Mouse (Mus musculus): Measurements from ENCODE around the gene Cyp1a2. TPM values are rescaled to one million over a fixed set of nuclear protein-coding genes. Genes with fewer than 3 reads are reported as not detected.

Cyp1a2 gene
- polyA plus RNA-seq, 1 experiment from 2014 or later, result not detected

DNA sequence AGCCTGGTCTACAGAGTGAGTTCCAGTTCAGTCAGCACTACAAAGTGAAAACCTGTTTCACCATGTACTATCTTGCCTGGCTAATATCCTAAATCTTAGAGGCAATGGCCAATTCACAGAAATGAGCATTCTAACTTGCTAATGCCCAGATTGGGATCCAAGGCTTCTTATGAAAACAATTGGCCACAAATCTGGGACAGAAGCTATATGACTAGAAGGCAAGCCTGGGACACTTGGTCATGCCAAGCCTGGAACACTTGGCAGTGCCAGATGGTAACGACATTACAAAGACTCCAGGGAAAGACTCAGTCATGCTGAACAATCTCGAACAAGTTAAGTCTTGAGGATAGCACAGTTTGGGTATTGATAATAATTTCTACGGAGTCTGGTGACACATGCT, 23.0 kb upstream of the Cyp1a2 start:
- WGBS, result 83% methylated on average over 3 of the region's 3 CpGs
- Histone ChIP-seq H3K27me3 (replicated peaks) (no peaks in the 10 kb centered on the region), H3K36me3 (peaks cover 2% of the 10 kb centered on the region; the same call in 1 of the 2 replicates), H3K9ac (no peak overlapping the region), H3K27ac (replicated peaks) (no peak overlapping the region), H3K4me2 (no peak overlapping the region), H3K4me1 (peaks cover 16% of the 10 kb centered on the region), H3K9me3 (peaks cover 4% of the 10 kb centered on the region; the same call in 1 of the 2 replicates), H3K4me3 (no peak overlapping the region)
- ATAC-seq (ENCODE audit: extremely low read depth, insufficient number of reproducible peaks, low FRiP score, low TSS enrichment), result no peak

DNA sequence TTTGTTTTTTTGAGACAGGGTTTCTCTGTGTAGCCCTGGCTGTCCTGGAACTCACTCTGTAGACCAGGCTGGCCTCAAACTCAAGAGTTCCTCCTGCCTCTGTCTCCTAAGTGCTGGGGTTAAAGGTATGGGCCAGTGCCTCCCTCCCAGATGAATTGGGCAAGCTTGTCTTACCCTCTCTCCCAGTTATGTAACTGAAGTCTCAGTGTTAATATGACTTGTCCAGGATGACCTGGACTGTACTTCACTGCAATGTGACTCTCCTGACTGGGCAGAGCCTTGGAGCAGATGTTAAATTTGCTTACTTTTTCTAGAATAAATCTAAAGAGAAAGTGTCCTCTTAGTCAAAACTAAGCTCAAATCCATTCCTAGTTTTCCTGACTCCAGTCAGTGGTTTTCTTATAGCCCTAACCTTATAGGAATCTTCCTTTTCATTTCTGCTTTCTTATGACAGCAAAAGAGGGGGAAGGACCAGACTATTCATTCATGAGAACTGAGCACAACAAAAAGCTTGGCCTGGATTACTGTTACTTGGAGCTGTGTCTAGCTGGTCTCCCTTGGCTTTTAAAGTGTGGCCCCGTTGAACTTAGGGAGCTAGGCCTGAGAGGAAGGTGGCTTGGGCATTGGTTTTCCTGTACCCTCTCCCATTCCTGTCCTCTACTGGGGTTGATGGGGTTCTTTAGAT, 15.1 kb upstream of the Cyp1a2 start:
- WGBS, result 60% methylated on average over 1 of the region's 1 CpGs
- Histone ChIP-seq H3K27me3 (replicated peaks) (peaks cover 49% of the 10 kb centered on the region), H3K9me3 (no peaks in the 10 kb centered on the region)

DNA sequence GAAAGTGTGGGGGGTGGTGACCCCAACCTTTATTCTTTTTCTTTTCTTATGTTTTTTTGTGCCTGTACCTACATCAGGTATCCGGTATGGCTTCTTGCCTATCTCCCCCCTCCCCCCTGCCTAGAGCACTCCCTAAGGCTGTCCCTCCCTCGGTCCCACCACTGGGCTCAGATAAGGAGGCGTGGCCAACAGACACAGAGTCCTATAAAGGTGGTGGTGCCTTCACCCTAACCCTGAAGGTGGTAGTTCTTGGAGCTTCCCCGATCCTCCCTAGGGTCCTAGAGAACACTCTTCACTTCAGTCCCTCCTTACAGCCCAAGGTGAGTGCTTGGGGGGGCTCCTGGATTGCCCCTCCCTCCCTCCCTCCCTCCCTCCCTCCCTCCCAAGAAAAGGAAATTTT, 13.9 kb upstream of the Cyp1a2 start:
- Histone ChIP-seq H3K36me3 (no peaks in the 10 kb centered on the region), H3K27me3 (replicated peaks) (peaks cover 51% of the 10 kb centered on the region), H3K9ac (no peak overlapping the region), H3K27ac (replicated peaks) (no peak overlapping the region), H3K4me1 (peaks cover 15% of the 10 kb centered on the region), H3K4me2 (no peak overlapping the region), H3K9me3 (no peaks in the 10 kb centered on the region), H3K4me3 (no peak overlapping the region)
- WGBS, result 15% methylated on average over 4 of the region's 4 CpGs
- no peak for ATAC-seq (ENCODE audit: extremely low read depth, insufficient number of reproducible peaks, low FRiP score, low TSS enrichment)

More for the DNA sequence above, 15.1 kb upstream of the Cyp1a2 start:
- Histone ChIP-seq H3K27ac (replicated peaks) (no peak overlapping the region), H3K4me3 (no peak overlapping the region), H3K4me2 (no peak overlapping the region), H3K36me3 (no peaks in the 10 kb centered on the region), H3K4me1 (peaks cover 15% of the 10 kb centered on the region), H3K9ac (no peak overlapping the region)
- no peak for ATAC-seq (ENCODE audit: extremely low read depth, insufficient number of reproducible peaks, low FRiP score, low TSS enrichment)

DNA sequence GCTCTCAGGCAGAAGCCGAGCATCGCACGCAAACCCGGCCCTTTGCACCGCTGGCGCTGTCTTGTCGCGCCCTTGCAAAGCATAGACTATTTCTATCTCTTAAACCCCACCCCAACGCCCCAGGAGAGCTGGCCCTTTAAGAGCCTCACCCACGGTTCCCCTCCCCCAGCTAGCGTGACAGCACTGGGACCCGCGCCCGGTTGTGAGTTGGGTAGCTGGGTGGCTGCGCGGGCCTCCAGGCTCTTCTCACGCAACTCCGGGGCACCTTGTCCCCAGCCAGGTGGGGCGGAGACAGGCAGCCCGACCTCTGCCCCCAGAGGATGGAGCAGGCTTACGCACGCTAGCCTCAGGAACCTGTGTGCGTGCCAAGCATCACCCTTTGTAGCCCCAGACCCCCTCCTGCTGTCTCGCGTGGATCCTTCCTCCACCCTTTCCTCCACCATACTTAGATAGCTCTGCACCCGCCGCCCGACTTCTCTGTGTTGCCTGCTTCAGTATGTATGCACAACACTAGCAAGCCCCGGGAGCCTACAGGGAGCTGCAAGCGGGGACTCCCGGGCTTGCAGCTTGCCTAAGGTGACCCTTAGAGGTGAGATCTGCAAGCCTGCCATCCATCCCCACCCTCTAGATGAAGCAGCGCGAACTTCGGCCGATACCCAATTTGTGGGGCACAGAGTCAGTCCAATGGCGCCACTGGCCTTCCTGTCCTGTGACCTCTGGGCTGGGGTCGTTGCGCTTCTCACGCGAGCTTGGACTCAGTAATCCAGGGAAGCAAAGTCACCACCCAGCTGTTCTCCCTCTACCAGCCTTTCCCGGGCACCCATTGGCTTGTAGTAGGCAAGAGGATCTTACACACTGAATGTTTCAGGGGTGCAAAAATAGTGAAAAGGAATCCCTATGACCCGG, 13.1 kb upstream of the Cyp1a2 start:
- ATAC-seq (ENCODE audit: extremely low read depth, insufficient number of reproducible peaks, low FRiP score, low TSS enrichment), result peak; percentile 31; the same call in 1 of the 2 replicates

GRCm38 (mm10) chr9:57694108-57694507, 10.6 kb upstream of the Cyp1a2 start:
- H3K9ac ChIP-seq, result no peak overlapping the region
- no peaks in the 10 kb centered on the region for H3K36me3 ChIP-seq
- H3K4me3 ChIP-seq, result no peak overlapping the region
- no peaks in the 10 kb centered on the region for H3K9me3 ChIP-seq
- peaks cover 53% of the 10 kb centered on the region for H3K27me3 ChIP-seq (replicated peaks)
- H3K27ac ChIP-seq (replicated peaks), result no peak overlapping the region
- 69% methylated on average over 2 of the region's 2 CpGs for WGBS
- ATAC-seq (ENCODE audit: extremely low read depth, insufficient number of reproducible peaks, low FRiP score, low TSS enrichment), result no peak
- no peak overlapping the region for H3K4me2 ChIP-seq
- H3K4me1 ChIP-seq, result peaks cover 15% of the 10 kb centered on the region

More for the DNA sequence above, 13.1 kb upstream of the Cyp1a2 start:
- Histone ChIP-seq H3K36me3 (no peaks in the 10 kb centered on the region), H3K4me3 (peak overlapping the region; percentile 55), H3K4me2 (peak overlapping the region; percentile 90), H3K4me1 (peaks cover 15% of the 10 kb centered on the region), H3K9ac (peak overlapping the region; percentile 71), H3K27me3 (replicated peaks) (peaks cover 53% of the 10 kb centered on the region), H3K9me3 (no peaks in the 10 kb centered on the region), H3K27ac (replicated peaks) (no peak overlapping the region)
- WGBS, result 1% methylated on average over 42 of the region's 42 CpGs

DNA sequence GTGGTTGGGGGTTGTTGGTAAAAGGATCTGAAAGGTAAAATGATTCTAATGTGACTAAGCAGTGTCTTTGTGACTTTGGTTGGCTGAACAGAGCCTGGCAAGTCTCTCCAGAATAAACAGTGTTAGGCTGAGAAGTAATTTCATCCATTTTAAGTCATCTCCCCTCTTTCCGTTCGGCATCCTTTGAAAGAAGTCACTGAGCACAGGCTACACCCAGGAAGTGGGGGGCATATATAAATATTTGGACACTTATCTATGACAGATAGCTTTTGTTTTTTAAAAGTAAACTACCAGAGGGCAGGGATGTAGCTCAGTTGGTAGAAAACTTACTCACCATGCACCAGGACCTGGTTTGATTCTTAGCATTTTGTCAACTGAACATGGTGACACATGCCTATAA, 5.1 kb upstream of the Cyp1a2 start:
- H3K4me1 ChIP-seq, result no peaks in the 10 kb centered on the region
- H3K4me3 ChIP-seq, result no peak overlapping the region
- no peaks in the 10 kb centered on the region for H3K9me3 ChIP-seq
- 63% methylated on average over 2 of the region's 2 CpGs for WGBS
- no peaks in the 10 kb centered on the region for H3K36me3 ChIP-seq
- no peak overlapping the region for H3K9ac ChIP-seq
- H3K4me2 ChIP-seq, result no peak overlapping the region
- peaks cover 5% of the 10 kb centered on the region for H3K27me3 ChIP-seq (replicated peaks)
- no peak for ATAC-seq (ENCODE audit: extremely low read depth, insufficient number of reproducible peaks, low FRiP score, low TSS enrichment)
- no peak overlapping the region for H3K27ac ChIP-seq (replicated peaks)

- WGBS, result 45% methylated on average over 2 of the region's 2 CpGs
- H3K9me3 ChIP-seq, result no peaks in the 10 kb centered on the region
- H3K4me3 ChIP-seq, result no peak overlapping the region
- ATAC-seq (ENCODE audit: extremely low read depth, insufficient number of reproducible peaks, low FRiP score, low TSS enrichment), result no peak
- no peak overlapping the region for H3K4me2 ChIP-seq
- no peak overlapping the region for H3K9ac ChIP-seq
- no peaks in the 10 kb centered on the region for H3K36me3 ChIP-seq
- H3K27ac ChIP-seq (replicated peaks), result no peak overlapping the region
- H3K4me1 ChIP-seq, result no peaks in the 10 kb centered on the region
- peaks cover 5% of the 10 kb centered on the region for H3K27me3 ChIP-seq (replicated peaks)
Observed at GRCm38 (mm10) chr9:57688158-57688557, 4.7 kb upstream of the Cyp1a2 start.

DNA sequence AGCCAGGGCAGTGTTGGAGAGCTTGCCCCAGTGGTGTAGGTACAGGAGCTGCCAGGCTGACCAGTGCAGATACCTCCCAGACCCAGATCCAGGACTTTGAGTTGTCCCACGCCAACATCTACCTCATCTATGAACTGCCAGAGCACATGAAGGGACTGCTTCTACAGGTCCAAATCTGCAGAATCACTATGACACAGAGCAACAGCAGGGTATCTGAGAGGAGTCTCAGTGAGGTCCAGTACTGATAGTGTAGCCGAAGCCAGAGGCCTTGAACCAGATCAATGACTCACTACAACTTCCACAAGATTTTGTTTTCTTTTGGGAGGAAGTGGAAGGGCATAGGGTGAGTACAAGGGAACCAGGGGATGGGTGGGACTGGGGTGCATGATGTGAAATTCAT, 4.2 kb upstream of the Cyp1a2 start, which contains the start of gene Cyp1a1:
Gene Cyp1a1 (plus strand): TSS at position 178 of the 400 bp plus-strand sequence.
- H3K27ac ChIP-seq (replicated peaks), result no peak within 1 kb of the TSS
- H3K9me3 ChIP-seq, result no peaks in the 10 kb centered on the region
- H3K9ac ChIP-seq, result no peak within 1 kb of the TSS
- 66% methylated on average over 2 of the region's 2 CpGs for WGBS
- no peaks in the 10 kb centered on the region for H3K36me3 ChIP-seq
- H3K4me2 ChIP-seq, result no peak within 1 kb of the TSS
- no peak within 1 kb of the TSS for H3K4me3 ChIP-seq
- H3K4me1 ChIP-seq, result no peaks in the 10 kb centered on the region
- no peak for ATAC-seq (ENCODE audit: extremely low read depth, insufficient number of reproducible peaks, low FRiP score, low TSS enrichment)
- peaks cover 7% of the 10 kb centered on the region for H3K27me3 ChIP-seq (replicated peaks)

- Histone ChIP-seq H3K4me1 (no peaks in the 10 kb centered on the region), H3K9ac (no peak overlapping the region), H3K27me3 (replicated peaks) (peaks cover 10% of the 10 kb centered on the region; the same call in 1 of the 2 replicates), H3K9me3 (no peaks in the 10 kb centered on the region), H3K4me2 (no peak overlapping the region), H3K4me3 (no peak overlapping the region), H3K27ac (replicated peaks) (no peak overlapping the region), H3K36me3 (no peaks in the 10 kb centered on the region)
- 77% methylated on average over 5 of the region's 5 CpGs for WGBS
- ATAC-seq (ENCODE audit: extremely low read depth, insufficient number of reproducible peaks, low FRiP score, low TSS enrichment), result no peak
Observed at GRCm38 (mm10) chr9:57686011-57686410, 2.5 kb upstream of the Cyp1a2 start.

DNA sequence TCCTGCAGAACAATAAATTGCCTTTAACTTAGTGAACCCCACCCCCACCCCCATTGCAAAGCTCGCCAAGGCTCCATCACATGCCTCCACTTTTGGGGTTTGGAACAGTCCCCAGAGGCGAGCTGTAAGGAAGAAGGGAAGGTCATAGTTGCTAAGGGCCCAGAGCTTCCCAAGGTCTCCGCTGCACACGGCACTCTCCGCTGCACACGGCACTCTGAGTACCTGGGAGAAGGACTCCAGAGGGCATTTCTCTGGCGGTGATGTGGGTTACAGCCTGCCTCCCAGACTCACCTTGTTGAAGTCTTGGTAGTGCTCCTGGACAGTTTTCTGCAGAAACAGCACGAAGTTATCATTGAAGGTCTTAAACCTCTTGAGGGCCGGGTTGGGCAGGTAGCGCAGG, 2.1 kb downstream of the Cyp1a2 start:
- no peaks in the 10 kb centered on the region for H3K4me1 ChIP-seq
- peaks cover 10% of the 10 kb centered on the region; the same call in 1 of the 2 replicates for H3K27me3 ChIP-seq (replicated peaks)
- no peaks in the 10 kb centered on the region for H3K9me3 ChIP-seq
- no peak overlapping the region for H3K4me2 ChIP-seq
- H3K36me3 ChIP-seq, result no peaks in the 10 kb centered on the region
- ATAC-seq (ENCODE audit: extremely low read depth, insufficient number of reproducible peaks, low FRiP score, low TSS enrichment), result no peak
- no peak overlapping the region for H3K27ac ChIP-seq (replicated peaks)
- WGBS, result 74% methylated on average over 10 of the region's 10 CpGs
- H3K4me3 ChIP-seq, result no peak overlapping the region
- H3K9ac ChIP-seq, result no peak overlapping the region

- H3K9ac ChIP-seq, result no peak overlapping the region
- H3K9me3 ChIP-seq, result no peaks in the 10 kb centered on the region
- H3K27me3 ChIP-seq (replicated peaks), result 0 out of 2 replicates have a peak, but pooled peaks cover 2% of the 10 kb centered on the region
- no peak for ATAC-seq (ENCODE audit: extremely low read depth, insufficient number of reproducible peaks, low FRiP score, low TSS enrichment)
- H3K4me3 ChIP-seq, result no peak overlapping the region
- H3K36me3 ChIP-seq, result no peaks in the 10 kb centered on the region
- H3K27ac ChIP-seq (replicated peaks), result no peak overlapping the region
- no peak overlapping the region for H3K4me2 ChIP-seq
- 0 out of 2 replicates have a peak, but pooled peaks cover 3% of the 10 kb centered on the region for H3K4me1 ChIP-seq
- 67% methylated on average over 5 of the region's 5 CpGs for WGBS
Observed at GRCm38 (mm10) chr9:57671500-57671899, 12.0 kb downstream of the Cyp1a2 start.

Data from heart, embryonic 13.5 days (tissue).